Mouse (Mus musculus) midbrain, embryonic 13.5 days (tissue): Measurements from ENCODE around the gene Pcna. TPM values are rescaled to one million over a fixed set of nuclear protein-coding genes. Genes with fewer than 3 reads are reported as not detected.

Source experiments
- ATAC-seq: fragments of 200-750 bp; cut with Nextera tagmentation; 2 replicates; pipeline ENCODE4 v1.8.0; 2017; ENCODE audit warnings: mild to moderate bottlenecking, moderate TSS enrichment, moderate library complexity
- H3K27ac ChIP-seq: fragments of 300-500 bp; sonication (generic); 2 replicates; pipeline ENCODE4 v1.5.1; 2015; ENCODE audit warnings: inconsistent platforms, mild to moderate bottlenecking, moderate library complexity
- H3K27me3 ChIP-seq: fragments of 300-500 bp; sonication (generic); 2 replicates; pipeline ENCODE4 v1.6.1; 2015; ENCODE audit warnings: mild to moderate bottlenecking, inconsistent platforms
- H3K36me3 ChIP-seq: fragments of 300-500 bp; sonication (generic); 2 replicates; pipeline ENCODE4 v1.6.1; 2015; ENCODE audit warnings: mild to moderate bottlenecking, inconsistent platforms
- H3K4me1 ChIP-seq: fragments of 300-500 bp; sonication (generic); replicated peaks from 2 replicates; pipeline ENCODE4 v1.6.1; 2015; ENCODE audit warnings: inconsistent platforms
- H3K4me2 ChIP-seq: fragments of 300-500 bp; sonication (generic); replicated peaks from 2 replicates; pipeline ENCODE4 v1.6.1; 2015; ENCODE audit warnings: moderate library complexity, mild to moderate bottlenecking, inconsistent platforms
- H3K4me3 ChIP-seq: fragments of 300-500 bp; sonication (generic); replicated peaks from 2 replicates; pipeline ENCODE4 v1.5.1; 2015; ENCODE audit warnings: mild to moderate bottlenecking, inconsistent platforms
- H3K9ac ChIP-seq: fragments of 300-500 bp; sonication (generic); replicated peaks from 2 replicates; pipeline ENCODE4 v1.6.1; 2015; ENCODE audit warnings: mild to moderate bottlenecking, inconsistent platforms
- H3K9me3 ChIP-seq: fragments of 300-500 bp; sonication (generic); 2 replicates; pipeline ENCODE4 v1.6.1; 2016; ENCODE audit warnings: mild to moderate bottlenecking, inconsistent platforms
- WGBS: fragments of 180-500 bp; shearing (Covaris S2); methylation state at CpG from one replicate; pipeline ENCODE4 v1.1.7; 2015; 5-methylcytosine and 5-hydroxymethylcytosine counted together
- polyA plus RNA-seq: library from polyadenylated mRNA; unstranded; fragments of >200 nt; fragmentation: Nextera tagmentation; extraction: Ambion mirVana; gene quantifications from 2 replicates; pipeline ENCODE4 v1.2.1, GENCODE M21; 2015

Gene Pcna
- polyA plus RNA-seq, 1 experiment from 2014 or later, result 157 TPM

- no peak overlapping the region for H3K27ac ChIP-seq
- H3K27me3 ChIP-seq, result no peaks in the 10 kb centered on the region
- no peak overlapping the region for H3K4me3 ChIP-seq
- WGBS, result 95% methylated on average over 2 of the region's 2 CpGs
- no peaks in the 10 kb centered on the region for H3K36me3 ChIP-seq
- H3K4me2 ChIP-seq, result no peak overlapping the region
- no peak for ATAC-seq
- H3K9me3 ChIP-seq, result no peaks in the 10 kb centered on the region
- no peak overlapping the region for H3K9ac ChIP-seq
- H3K4me1 ChIP-seq, result no peaks in the 10 kb centered on the region
Measured at GRCm38 (mm10) chr2:132270331-132270951, 17.3 kb upstream of the Pcna start.

GRCm38 (mm10) chr2:132269217-132269616 lies 16.1 kb upstream of the Pcna start:
- Histone ChIP-seq H3K36me3 (no peaks in the 10 kb centered on the region), H3K9ac (no peak overlapping the region), H3K27me3 (no peaks in the 10 kb centered on the region), H3K4me2 (no peak overlapping the region), H3K4me3 (no peak overlapping the region), H3K9me3 (no peaks in the 10 kb centered on the region), H3K27ac (no peak overlapping the region), H3K4me1 (peaks cover 9% of the 10 kb centered on the region)
- 88% methylated on average over 3 of the region's 3 CpGs for WGBS
- no peak for ATAC-seq

GRCm38 (mm10) chr2:132266086-132266485 lies 13.0 kb upstream of the Pcna start:
- Histone ChIP-seq H3K4me1 (peaks cover 13% of the 10 kb centered on the region), H3K27ac (no peak overlapping the region), H3K9ac (no peak overlapping the region), H3K9me3 (no peaks in the 10 kb centered on the region), H3K27me3 (no peaks in the 10 kb centered on the region), H3K36me3 (no peaks in the 10 kb centered on the region), H3K4me3 (no peak overlapping the region), H3K4me2 (no peak overlapping the region)
- 96% methylated on average over 3 of the region's 3 CpGs for WGBS
- no peak for ATAC-seq

GRCm38 (mm10) chr2:132265196-132265595 lies 12.1 kb upstream of the Pcna start:
- Histone ChIP-seq H3K9ac (no peak overlapping the region), H3K27me3 (no peaks in the 10 kb centered on the region), H3K4me1 (peaks cover 13% of the 10 kb centered on the region), H3K4me2 (peak overlapping the region; percentile 75; the same call in 1 of the 2 replicates), H3K27ac (no peak overlapping the region), H3K4me3 (no peak overlapping the region), H3K36me3 (no peaks in the 10 kb centered on the region), H3K9me3 (no peaks in the 10 kb centered on the region)
- ATAC-seq, result no peak
- WGBS, result 93% methylated on average over 9 of the region's 9 CpGs

- Histone ChIP-seq H3K4me2 (peak overlapping the region; percentile 75), H3K9ac (peak overlapping the region; percentile 89), H3K9me3 (no peaks in the 10 kb centered on the region), H3K4me1 (peaks cover 13% of the 10 kb centered on the region), H3K27me3 (no peaks in the 10 kb centered on the region), H3K27ac (peak overlapping the region; percentile 86; the same call in 1 of the 2 replicates), H3K36me3 (no peaks in the 10 kb centered on the region), H3K4me3 (peak overlapping the region; percentile 91)
- no peak for ATAC-seq
- WGBS, result 16% methylated on average over 6 of the region's 6 CpGs
Measured at GRCm38 (mm10) chr2:132264266-132264710, 11.2 kb upstream of the Pcna start.

- no peaks in the 10 kb centered on the region for H3K27me3 ChIP-seq
- under 1% methylated on average over 47 of the region's 47 CpGs for WGBS
- H3K4me3 ChIP-seq, result peak overlapping the region; percentile 91
- ATAC-seq, result peak; percentile 44
- peaks cover 13% of the 10 kb centered on the region for H3K4me1 ChIP-seq
- H3K9ac ChIP-seq, result peak overlapping the region; percentile 89
- H3K9me3 ChIP-seq, result no peaks in the 10 kb centered on the region
- H3K4me2 ChIP-seq, result peak overlapping the region; percentile 75
- H3K36me3 ChIP-seq, result no peaks in the 10 kb centered on the region
- peak overlapping the region; percentile 86 for H3K27ac ChIP-seq
Measured at GRCm38 (mm10) chr2:132263421-132264265, 10.5 kb upstream of the Pcna start.

GRCm38 (mm10) chr2:132262879-132263398 lies 9.8 kb upstream of the Pcna start, which contains the start of gene Cds2:
Cds2 (plus strand) TSS chr2:132263148.
- Histone ChIP-seq H3K4me1 (peaks cover 13% of the 10 kb centered on the region), H3K27ac (peak within 1 kb of the TSS; percentile 86), H3K9me3 (no peaks in the 10 kb centered on the region), H3K36me3 (no peaks in the 10 kb centered on the region), H3K4me3 (peak within 1 kb of the TSS; percentile 91), H3K27me3 (no peaks in the 10 kb centered on the region), H3K9ac (peak within 1 kb of the TSS; percentile 89), H3K4me2 (peak within 1 kb of the TSS; percentile 75)
- whole genome bisulfite sequencing, result under 1% methylated on average over 49 of the region's 49 CpGs
- ATAC-seq, result peak; percentile 98

GRCm38 (mm10) chr2:132262175-132262574 lies 9.1 kb upstream of the Pcna start:
- H3K4me2 ChIP-seq, result no peak overlapping the region
- 79% methylated on average over 6 of the region's 6 CpGs for WGBS

GRCm38 (mm10) chr2:132260601-132261000 lies 7.5 kb upstream of the Pcna start:
- H3K27me3 ChIP-seq, result no peaks in the 10 kb centered on the region
- no peak overlapping the region for H3K9ac ChIP-seq
- H3K9me3 ChIP-seq, result no peaks in the 10 kb centered on the region
- H3K4me3 ChIP-seq, result no peak overlapping the region
- H3K4me2 ChIP-seq, result no peak overlapping the region
- 97% methylated on average over 3 of the region's 3 CpGs for WGBS
- peaks cover 13% of the 10 kb centered on the region for H3K4me1 ChIP-seq
- ATAC-seq, result no peak
- no peaks in the 10 kb centered on the region for H3K36me3 ChIP-seq
- H3K27ac ChIP-seq, result no peak overlapping the region

More at GRCm38 (mm10) chr2:132262175-132262574, 9.1 kb upstream of the Pcna start:
- ATAC-seq, result no peak
- H3K9me3 ChIP-seq, result no peaks in the 10 kb centered on the region
- no peak overlapping the region for H3K9ac ChIP-seq
- H3K4me3 ChIP-seq, result no peak overlapping the region
- H3K36me3 ChIP-seq, result no peaks in the 10 kb centered on the region
- H3K4me1 ChIP-seq, result peaks cover 13% of the 10 kb centered on the region
- no peak overlapping the region for H3K27ac ChIP-seq
- H3K27me3 ChIP-seq, result no peaks in the 10 kb centered on the region

GRCm38 (mm10) chr2:132257350-132258068 lies 4.4 kb upstream of the Pcna start:
- Histone ChIP-seq H3K4me2 (no peak overlapping the region), H3K4me1 (0 out of 2 replicates have a peak, but pooled peaks cover 4% of the 10 kb centered on the region), H3K4me3 (no peak overlapping the region), H3K27me3 (no peaks in the 10 kb centered on the region), H3K9ac (no peak overlapping the region), H3K27ac (no peak overlapping the region), H3K9me3 (no peaks in the 10 kb centered on the region), H3K36me3 (no peaks in the 10 kb centered on the region)
- 94% methylated on average over 6 of the region's 6 CpGs for whole genome bisulfite sequencing
- no peak for ATAC-seq

- H3K36me3 ChIP-seq, result peaks cover 12% of the 10 kb centered on the region; the same call in 1 of the 2 replicates
- ATAC-seq, result no peak
- peak overlapping the region; percentile 52 for H3K9ac ChIP-seq
- no peaks in the 10 kb centered on the region for H3K27me3 ChIP-seq
- H3K9me3 ChIP-seq, result no peaks in the 10 kb centered on the region
- under 1% methylated on average over 7 of the region's 7 CpGs for WGBS
- peak overlapping the region; percentile 54 for H3K4me3 ChIP-seq
- H3K4me2 ChIP-seq, result peak overlapping the region; percentile 67
- H3K27ac ChIP-seq, result no peak overlapping the region
- H3K4me1 ChIP-seq, result peaks cover 24% of the 10 kb centered on the region
Measured at GRCm38 (mm10) chr2:132253603-132254002, 489 bp upstream of the Pcna start.
